In genomic region chr13:111676841-111677240, GRCm38 (mm10) we compare ENCODE assay signal across 26 mouse cellular contexts. TPM values are rescaled to one million over a fixed set of nuclear protein-coding genes. Genes with fewer than 3 reads are reported as not detected.
DNase-seq lines count a peak whose midpoint lies in the region; ATAC-seq lines count a peak whose summit lies in the region.
"Had no signal": no experiment of that assay in that cellular context is flagged by ENCODE, and none has a peak within 500 bp of the region (broad histone marks: within the 10 kb centered on the region; RNA-seq: fewer than 3 reads in every experiment).

No protein-coding gene starts in this region.

- intact Hi-C loops in heart, postnatal 25 days (cut with DNase I): no loop called here

- no peak overlapping the region for H3K4me2 ChIP-seq in forebrain, embryonic 16.5 days (ENCODE audit: low read length)
- no peak overlapping the region for H3K4me2 ChIP-seq in hindbrain, embryonic 14.5 days (replicated peaks)
- H3K4me2 ChIP-seq: embryonic facial prominence, embryonic 13.5 days; embryonic facial prominence, embryonic 15.5 days; forebrain, embryonic 12.5 days had no signal

- H3K4me1 ChIP-seq in forebrain, embryonic 16.5 days (replicated peaks; ENCODE audit: control insufficient read depth, insufficient read depth, low read length): no peaks in the 10 kb centered on the region
- H3K4me1 ChIP-seq in hindbrain, embryonic 14.5 days (replicated peaks; ENCODE audit: control insufficient read depth, insufficient read depth, low read length): no peaks in the 10 kb centered on the region
- H3K4me1 ChIP-seq: embryonic facial prominence, embryonic 13.5 days; embryonic facial prominence, embryonic 15.5 days; forebrain, embryonic 10.5 days; forebrain, embryonic 12.5 days had no signal

- 89% methylated on average over 3 of the region's 3 CpGs for WGBS in forebrain, embryonic 16.5 days
- 88% methylated on average over 3 of the region's 3 CpGs for WGBS in hindbrain, embryonic 14.5 days

- ATAC-seq in megakaryocyte, adult 5-6 weeks (ENCODE audit: poor library complexity, severe bottlenecking): peak; percentile 43; the same call in 1 of the 2 replicates
- ATAC-seq in megakaryocyte-erythroid progenitor cell, adult 5-6 weeks (replicated peaks; ENCODE audit: low FRiP score, low TSS enrichment, poor library complexity, severe bottlenecking): 0 out of 2 replicates have a peak, but pooled peaks have one; percentile 4
- ATAC-seq in forebrain, embryonic 16.5 days: no peak
- ATAC-seq in hindbrain, embryonic 14.5 days (ENCODE audit: low FRiP score): no peak
- ATAC-seq: CD4-positive, CD25-positive, alpha-beta regulatory T cell, adult 4 months; forebrain, embryonic 14.5 days; forebrain, postnatal 0 days had no signal

- no peak overlapping the region for H3K4me3 ChIP-seq in forebrain, embryonic 16.5 days (replicated peaks; ENCODE audit: low read length)
- H3K4me3 ChIP-seq in hindbrain, embryonic 14.5 days (replicated peaks; ENCODE audit: low read length): no peak overlapping the region
- H3K4me3 ChIP-seq: embryonic facial prominence, embryonic 13.5 days; embryonic facial prominence, embryonic 15.5 days; erythroblast, embryonic 14.5 days; forebrain, embryonic 10.5 days; forebrain, embryonic 12.5 days had no signal

- no peaks in the 10 kb centered on the region for H3K36me3 ChIP-seq in forebrain, embryonic 16.5 days (ENCODE audit: control insufficient read depth, insufficient read depth)
- no peaks in the 10 kb centered on the region for H3K36me3 ChIP-seq in hindbrain, embryonic 14.5 days (replicated peaks; ENCODE audit: control insufficient read depth, insufficient read depth)
- H3K36me3 ChIP-seq: embryonic facial prominence, embryonic 13.5 days; embryonic facial prominence, embryonic 15.5 days; forebrain, embryonic 10.5 days; forebrain, embryonic 12.5 days had no signal

- H3K9ac ChIP-seq in forebrain, embryonic 16.5 days (replicated peaks; ENCODE audit: low read depth, low read length): no peak overlapping the region
- H3K9ac ChIP-seq in hindbrain, embryonic 14.5 days: no peak overlapping the region
- H3K9ac ChIP-seq: embryonic facial prominence, embryonic 13.5 days; embryonic facial prominence, embryonic 15.5 days; forebrain, embryonic 12.5 days; forebrain, postnatal 0 days had no signal

- peak; percentile 64 for DNase-seq in heart, adult 11 months
- no peak for DNase-seq in heart, postnatal 25 days (ENCODE audit: low spot score)
- DNase-seq in ZHBTc4 (ENCODE audit: low read depth, low spot score): peak; percentile 82
- DNase-seq in adrenal gland, postnatal 14 days: no peak
- DNase-seq in hindbrain, embryonic 14.5 days (ENCODE audit: low spot score): no peak
- DNase-seq: adrenal gland, adult 8-10 months; adrenal gland, postnatal 25 days; B cell, adult 2 months; cerebellum, adult 11 months; cerebellum, adult 18-20 months; cerebellum, adult 8-10 months; cerebellum, adult 9-11 months; cerebellum, postnatal 14 days; cerebellum, postnatal 36 days; embryo, embryonic 11 days; forebrain, postnatal 0 days had no signal

- no peak overlapping the region for H3K27ac ChIP-seq in forebrain, embryonic 16.5 days (ENCODE audit: low read length)
- H3K27ac ChIP-seq in hindbrain, embryonic 14.5 days: no peak overlapping the region
- H3K27ac ChIP-seq: embryonic facial prominence, embryonic 13.5 days; embryonic facial prominence, embryonic 15.5 days; forebrain, embryonic 10.5 days; forebrain, embryonic 12.5 days had no signal

- H3K9me3 ChIP-seq in forebrain, embryonic 16.5 days (ENCODE audit: control insufficient read depth, low read length): no peaks in the 10 kb centered on the region; the same call in 1 of the 2 replicates
- H3K9me3 ChIP-seq in hindbrain, embryonic 14.5 days (ENCODE audit: control insufficient read depth, low read length): peaks cover 4% of the 10 kb centered on the region; the same call in 1 of the 2 replicates
- H3K9me3 ChIP-seq: embryonic facial prominence, embryonic 15.5 days; forebrain, embryonic 12.5 days had no signal

- no peaks in the 10 kb centered on the region for H3K27me3 ChIP-seq in forebrain, embryonic 16.5 days (replicated peaks; ENCODE audit: control insufficient read depth, insufficient read depth, low read length)
- no peaks in the 10 kb centered on the region for H3K27me3 ChIP-seq in hindbrain, embryonic 14.5 days (ENCODE audit: control insufficient read depth, insufficient read depth, low read length)
- H3K27me3 ChIP-seq: embryonic facial prominence, embryonic 13.5 days; embryonic facial prominence, embryonic 15.5 days; forebrain, embryonic 12.5 days had no signal

RNA-seq across cellular contexts. Expression of gene Mier3, which starts 3.9 kb away (rescaled TPM):
- total RNA-seq in heart, postnatal 25 days (2021): 10 to 100 TPM; 16.4 to 17.5 TPM
- total RNA-seq in megakaryocyte, adult 5-6 weeks (2015): 26.3 and 28.0 TPM in 2 replicates
- total RNA-seq in megakaryocyte, adult 5-6 weeks (2017): 39.2 and 46.1 TPM in 2 replicates
- total RNA-seq in megakaryocyte-erythroid progenitor cell, adult 5-6 weeks (2014; fragmentation: Nextera tagmentation): 45.5 and 50.6 TPM in 2 replicates
- 50.5 and 51.0 TPM in 2 replicates for total RNA-seq in megakaryocyte-erythroid progenitor cell, adult 5-6 weeks (2017)
- 21.1 and 24.4 TPM in 2 replicates for polyA plus RNA-seq in forebrain, embryonic 16.5 days (2015; fragmentation: Nextera tagmentation; extraction: Ambion mirVana)
- total RNA-seq in adrenal gland, postnatal 14 days (2021): 39.7 and 39.8 TPM in 2 replicates
- polyA plus RNA-seq in hindbrain, embryonic 14.5 days (2014; fragmentation: Nextera tagmentation; extraction: Ambion mirVana): 22.9 and 23.3 TPM in 2 replicates

Comparison
In these comparisons a context has a peak if more than half of its experiments do, and no peak if none do; other contexts are left out.
1. DNase-seq: peak in heart, adult 11 months (single experiment) and ZHBTc4 (single experiment); none in heart, postnatal 25 days (single experiment), adrenal gland, postnatal 14 days (single experiment) and hindbrain, embryonic 14.5 days (single experiment).
2. ATAC-seq: peak in megakaryocyte, adult 5-6 weeks (single experiment) and megakaryocyte-erythroid progenitor cell, adult 5-6 weeks (single experiment); none in forebrain, embryonic 16.5 days (single experiment) and hindbrain, embryonic 14.5 days (single experiment).